Mouse (Mus musculus) adrenal gland, adult 18-20 months (tissue): Measurements from ENCODE around the gene Blzf1. TPM values are rescaled to one million over a fixed set of nuclear protein-coding genes. Genes with fewer than 3 reads are reported as not detected.

ENCODE experiments used
- DNase-seq, 2 experiments: peaks; one replicate each; pipeline ENCODE4 v3.0.0; 2021 to 2022; ENCODE audit warnings: low spot score in 2 of 2
- total RNA-seq, 2 experiments: library from RNA; stranded (reverse); gene quantifications; 1 replicate in 1 of 2; 2 replicates in 1 of 2; pipeline ENCODE4 v1.2.3; 2021

The Blzf1 gene
- total RNA-seq, 2 experiments from 2014 or later = 23.1 to 26.9 TPM

GRCm38 (mm10) chr1:164242809-164243208, 64.5 kb downstream of the Blzf1 start:
- DNase-seq = no peak

DNA sequence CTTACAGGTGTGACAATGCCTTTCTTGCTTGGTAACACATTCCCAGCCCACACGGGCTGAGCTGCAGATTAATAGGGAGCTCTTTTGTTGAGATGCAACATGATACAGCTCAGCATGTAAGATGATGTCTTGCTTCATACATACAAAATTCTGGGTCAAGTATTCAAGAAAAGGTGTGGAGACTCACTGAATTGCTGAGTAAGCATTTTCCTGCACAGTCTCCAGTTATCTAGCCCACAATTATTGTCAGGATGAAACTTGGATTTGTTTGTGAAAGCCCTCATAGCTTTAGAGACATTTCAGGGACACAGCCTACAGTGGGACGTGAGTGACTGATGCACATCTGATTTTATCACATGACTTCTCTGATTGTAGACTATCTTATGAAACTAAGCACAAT, 65.8 kb downstream of the Blzf1 start:
- DNase-seq = no peak

Other genes starting within 250 kb of the Blzf1 start
- 1 to 10 TPM in 1 of 2 experiments, under 1 TPM in 1; 0.27 to 1.0 TPM for gene Sell, start 245.5 kb downstream of the Blzf1 start, total RNA-seq
- under 1 TPM; 0.43 to 0.96 TPM for gene Selp, start 192.2 kb downstream of the Blzf1 start, total RNA-seq
- gene F5, start 155.7 kb downstream of the Blzf1 start, total RNA-seq = 1 to 10 TPM; 1.7 to 4.5 TPM
- 10 to 100 TPM; 17.0 to 30.0 TPM for gene Slc19a2, start 58.4 kb downstream of the Blzf1 start, total RNA-seq
- gene Ccdc181, start 31.9 kb downstream of the Blzf1 start, total RNA-seq = 1 to 10 TPM; 6.7 to 6.9 TPM
- gene Nme7, start 3.4 kb downstream of the Blzf1 start, total RNA-seq = 10 to 100 TPM; 11.4 to 11.9 TPM
- 10 to 100 TPM; 60.3 to 71.3 TPM for gene Atp1b1, start 150.9 kb upstream of the Blzf1 start, total RNA-seq